Mouse (Mus musculus) heart, postnatal 36 days (tissue): ENCODE results near the gene Uck2. TPM values are rescaled to one million over a fixed set of nuclear protein-coding genes. Genes with fewer than 3 reads are reported as not detected.
A peak's percentile ranks its signal among the peaks of the same experiment; 100 is the strongest.

Experiments
- DNase-seq, 2 experiments: peaks; one replicate each; pipeline ENCODE4 v3.0.0; 2021 to 2022
- intact Hi-C: fragments of 180-260 bp; cut with DNase I; formaldehyde crosslinking; loops from one replicate; pipeline ENCODE4 v1.15.1; 2025
- total RNA-seq, 2 experiments: library from RNA; stranded (reverse); gene quantifications; 2 replicates each; pipeline ENCODE4 v1.2.3; 2021

Gene Uck2
- total RNA-seq, 2 experiments from 2014 or later = 52.8 to 54.2 TPM

DNA sequence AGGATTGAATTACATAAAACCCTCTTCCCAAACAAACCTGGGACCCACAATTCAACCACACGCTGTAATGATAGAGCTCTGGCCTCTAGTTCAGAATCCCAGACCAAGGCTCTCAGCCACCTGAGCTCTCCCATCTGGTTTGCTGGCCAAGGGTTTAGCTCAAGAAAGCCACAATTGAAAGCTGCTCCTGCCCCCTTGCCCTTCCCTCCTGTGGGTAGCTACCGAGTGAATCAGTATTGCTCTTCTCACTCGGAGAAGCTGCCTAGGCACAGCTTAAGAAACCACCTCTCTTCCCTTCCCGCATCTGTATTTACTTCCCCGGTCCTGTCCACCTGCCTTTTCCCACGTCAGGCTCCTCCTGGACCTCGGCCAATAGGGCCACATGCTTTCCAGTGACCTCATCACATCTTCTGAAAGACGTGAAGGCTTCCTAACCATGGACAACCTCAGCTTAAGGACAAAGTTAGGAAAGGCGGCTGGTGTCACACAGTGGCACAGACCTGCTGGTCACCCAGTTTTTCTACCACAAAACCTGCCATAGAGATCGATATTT is 22.6 kb downstream of the Uck2 start:
- no peak for DNase-seq

DNA sequence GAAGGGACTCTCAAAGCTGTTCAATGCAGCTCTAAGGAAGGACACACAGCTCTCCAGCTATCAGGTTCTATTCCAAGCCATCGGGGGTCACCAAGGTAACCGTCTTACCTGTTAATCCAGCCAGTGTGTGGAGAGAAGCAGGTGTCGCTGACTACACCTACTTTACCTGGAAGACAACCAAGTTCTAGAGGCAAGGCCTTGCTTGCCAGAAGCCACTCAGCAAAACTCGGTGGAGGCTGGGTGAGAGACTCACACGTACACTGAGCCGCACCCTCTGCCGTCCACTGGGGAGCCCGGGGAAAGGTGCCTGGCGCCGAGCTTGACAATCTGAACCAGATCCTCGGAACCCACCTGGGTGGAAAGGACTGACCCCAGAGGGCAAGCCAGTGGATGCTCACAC is 23.4 kb downstream of the Uck2 start:
- intact Hi-C loops = no loop called here
- DNase-seq = no peak

More for the DNA sequence above, 22.6 kb downstream of the Uck2 start:
- intact Hi-C loops = no loop called here

DNA sequence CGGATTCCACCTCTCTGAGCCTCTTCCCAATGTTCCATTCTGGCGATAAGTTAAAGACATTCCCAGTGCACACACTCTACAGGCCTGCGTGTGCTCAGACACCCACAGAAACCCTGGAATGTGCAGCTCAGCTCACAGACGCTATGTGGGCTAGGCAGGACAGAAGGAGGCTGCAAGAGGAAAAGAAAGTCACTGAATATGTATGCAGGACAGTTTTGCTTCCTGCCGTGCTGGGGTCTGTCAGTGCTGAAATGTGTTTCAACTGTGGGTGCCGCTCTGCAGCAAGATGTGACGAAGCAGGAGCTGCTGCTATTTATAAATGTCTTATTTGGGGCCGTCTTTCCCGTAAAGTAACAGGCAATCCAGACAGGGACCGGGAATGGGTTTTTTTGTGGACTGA is 25.4 kb downstream of the Uck2 start:
- intact Hi-C loops = no loop called here
- DNase-seq = no peak

DNA sequence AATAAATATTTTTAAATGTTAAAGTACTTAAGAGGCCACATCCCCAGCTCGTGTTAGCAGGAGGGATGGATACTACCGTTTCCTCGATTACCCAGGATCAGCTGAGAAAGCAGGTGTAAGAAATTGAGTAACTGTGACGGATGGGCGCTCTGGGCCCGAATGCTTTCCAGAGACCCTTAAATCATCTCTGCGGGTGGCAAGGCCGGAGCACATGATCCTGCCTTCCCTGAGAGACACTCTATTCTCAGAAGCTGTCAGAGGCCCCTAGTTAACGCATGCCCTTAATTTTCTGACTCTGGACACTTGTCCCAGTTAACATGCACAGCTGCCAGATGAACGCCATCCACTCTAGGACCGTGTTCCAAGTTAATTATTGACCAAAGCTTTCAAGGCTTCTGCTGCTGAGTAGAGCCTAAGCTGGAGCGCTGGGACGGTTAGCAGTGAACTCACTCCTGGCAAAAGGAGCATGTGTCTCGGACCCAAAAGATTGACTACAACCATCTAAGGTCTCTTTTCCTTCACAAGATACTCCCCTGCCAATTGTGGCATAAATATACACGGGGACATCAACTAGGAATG is 28.3 kb downstream of the Uck2 start:
- intact Hi-C loops = no loop called here

DNA sequence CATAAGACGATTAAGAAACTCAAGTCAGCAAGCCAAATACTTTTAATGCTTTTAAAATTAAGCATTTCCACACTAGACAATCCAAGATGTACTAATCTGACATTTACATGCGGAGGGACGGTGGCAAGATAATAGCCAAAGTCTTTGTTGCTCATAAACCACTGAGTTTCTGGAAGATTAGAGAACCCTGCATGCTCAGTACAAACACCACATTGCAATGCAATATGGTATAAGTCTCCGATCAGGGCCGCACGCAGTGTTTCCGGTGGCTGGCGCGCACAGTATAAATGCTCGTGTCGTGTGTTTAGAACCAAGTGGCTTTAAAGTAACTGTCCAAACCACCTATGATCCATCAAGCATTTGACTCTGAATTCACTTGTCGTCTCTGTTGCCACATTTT is 31.5 kb downstream of the Uck2 start:
- intact Hi-C loops = no loop called here
- no peak for DNase-seq

More for the DNA sequence above, 28.3 kb downstream of the Uck2 start:
- no peak for DNase-seq

DNA sequence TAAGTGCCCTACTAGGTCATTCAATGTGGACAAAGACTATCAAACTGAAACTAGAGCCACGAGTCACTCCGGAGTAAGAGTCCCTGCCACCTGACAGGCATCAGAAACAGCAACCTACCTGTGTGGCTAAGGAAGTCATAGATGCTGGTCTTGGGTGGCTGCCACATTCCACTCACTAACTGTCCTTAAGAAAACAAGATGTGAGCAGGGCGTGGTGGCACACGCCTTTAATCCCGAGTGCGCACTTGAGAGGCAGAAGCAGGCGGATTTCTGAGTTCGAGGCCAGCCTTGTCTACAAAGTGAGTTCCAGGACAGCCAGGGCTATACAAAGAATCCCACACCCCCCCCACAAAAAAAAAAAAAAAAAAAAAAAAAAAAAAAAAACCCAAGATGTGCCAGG is 35.2 kb downstream of the Uck2 start:
- intact Hi-C loops = no loop called here
- no peak for DNase-seq

DNA sequence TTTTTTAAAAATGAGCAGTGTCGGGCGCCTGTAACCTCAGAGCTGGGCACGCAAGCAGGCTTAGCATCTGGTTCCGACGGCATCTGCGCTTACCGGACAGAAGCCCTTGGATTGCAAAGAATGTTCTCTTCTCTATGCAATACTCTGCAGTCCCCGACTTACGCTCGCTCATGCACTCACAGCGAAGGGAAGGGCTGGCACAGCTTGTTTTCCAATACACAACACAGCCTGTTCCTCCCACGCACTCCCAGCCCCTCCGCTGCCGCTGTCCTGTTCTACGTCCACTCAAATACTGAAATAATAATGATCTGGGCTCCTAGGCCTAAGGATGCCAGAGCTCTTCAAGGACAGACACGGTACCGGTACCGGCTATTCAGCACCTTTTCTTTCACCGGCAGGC is 35.9 kb downstream of the Uck2 start:
- intact Hi-C loops = no loop called here
- no peak for DNase-seq

DNA sequence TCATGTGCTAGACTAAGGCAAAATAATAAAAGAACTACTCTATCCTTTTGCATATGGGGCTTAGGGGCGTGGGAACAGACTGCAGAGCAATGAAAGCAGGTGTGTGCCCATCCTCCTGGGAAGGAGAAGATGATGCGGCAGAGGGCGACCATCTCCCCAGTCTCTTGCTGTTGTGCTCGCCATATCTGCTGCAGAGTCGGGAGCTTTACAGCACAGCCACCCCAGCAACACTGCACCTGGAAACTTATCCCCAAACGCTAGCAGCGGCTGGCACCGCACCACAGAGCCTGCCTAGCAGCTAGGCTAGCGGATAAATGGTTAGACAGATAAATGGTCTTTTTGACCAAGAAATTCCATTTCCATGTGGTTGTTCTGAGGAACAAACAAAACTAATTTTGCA is 37.2 kb downstream of the Uck2 start:
- DNase-seq = no peak
- intact Hi-C loops = no loop called here

DNA sequence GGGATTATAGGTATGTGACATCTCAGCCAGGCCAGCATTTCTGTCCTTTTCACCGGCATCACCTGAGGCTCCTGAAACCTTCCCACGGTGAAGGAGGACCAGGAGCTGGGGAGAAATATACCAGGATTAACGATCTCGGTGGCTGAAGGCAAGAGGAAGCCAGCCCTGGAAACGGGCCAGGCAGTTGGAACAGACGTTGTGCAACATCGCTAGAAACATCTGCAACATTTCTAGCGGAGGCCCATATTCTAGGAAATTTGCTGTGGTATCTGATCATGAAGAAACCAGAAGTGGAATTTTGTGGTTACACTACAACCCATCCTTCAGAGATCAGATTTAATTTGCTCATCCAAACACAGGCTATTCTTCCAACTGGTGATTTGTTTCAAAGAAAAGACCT is 38.1 kb downstream of the Uck2 start:
- DNase-seq = peak; percentile 72 to 79
- intact Hi-C loops = no loop called here

DNA sequence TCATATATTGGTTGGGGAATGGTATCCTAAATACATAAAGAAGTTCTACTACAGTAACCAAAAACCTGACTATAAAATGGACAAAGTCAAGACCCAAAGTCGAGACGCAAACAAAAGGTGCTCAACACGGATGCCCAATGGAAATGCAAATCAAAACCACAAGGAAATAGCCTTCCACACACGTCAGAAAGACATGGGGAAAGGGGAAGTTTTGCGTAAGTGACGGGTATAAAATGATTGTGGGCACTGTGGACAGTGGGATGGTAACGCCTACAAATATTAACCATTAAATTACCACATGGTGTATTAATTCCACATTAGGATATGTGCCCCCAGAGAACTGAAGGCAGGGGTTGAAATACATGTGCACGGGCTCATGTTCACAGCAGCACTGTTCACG is 38.8 kb downstream of the Uck2 start:
- intact Hi-C loops = no loop called here
- DNase-seq = no peak

DNA sequence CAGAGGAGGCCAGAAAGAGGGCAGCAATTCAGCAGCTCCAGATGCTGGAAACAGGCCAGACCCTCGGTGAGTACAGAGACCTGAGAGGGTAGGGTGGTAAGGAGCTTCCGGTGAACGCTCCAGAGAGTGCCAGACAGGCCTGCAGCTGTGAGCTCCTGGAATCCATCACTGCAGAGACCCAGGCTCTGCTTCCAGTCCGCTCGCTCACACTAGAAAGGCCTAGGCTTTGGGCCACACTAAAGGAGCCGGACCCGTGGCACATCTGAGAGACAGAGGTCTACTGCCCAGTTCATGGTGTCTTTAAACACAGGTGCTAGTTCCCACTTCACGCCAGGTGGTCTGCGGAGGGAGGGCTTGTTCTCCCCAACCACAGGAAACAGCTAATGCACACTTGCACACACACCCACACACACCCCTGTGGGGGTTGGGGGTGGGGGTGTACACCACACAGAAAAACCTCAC is 39.9 kb downstream of the Uck2 start:
- DNase-seq = no peak
- intact Hi-C loops = no loop called here

DNA sequence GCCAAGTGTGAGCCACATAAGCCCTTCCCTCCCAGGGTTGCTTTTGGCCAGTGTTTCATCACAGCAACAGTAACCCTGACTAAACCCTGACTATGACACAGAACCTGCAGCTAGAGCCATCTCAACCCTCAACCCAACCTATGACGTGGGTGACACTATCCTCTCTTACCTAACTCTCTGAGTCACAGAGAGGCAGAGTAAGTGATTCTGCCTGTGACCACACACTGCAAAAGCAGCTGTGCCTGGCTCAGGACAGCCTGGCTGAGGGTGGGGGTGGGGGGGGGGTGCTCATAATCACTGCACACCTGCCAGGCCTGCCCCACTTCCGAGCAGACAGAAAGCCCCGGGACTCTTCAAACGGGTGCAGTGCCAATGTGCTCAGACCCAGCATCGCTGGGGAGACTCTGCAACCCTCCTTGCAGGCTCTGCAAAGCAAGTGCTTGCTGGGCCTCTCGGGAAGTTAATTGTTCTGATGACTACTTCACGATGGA is 42.9 kb downstream of the Uck2 start:
- intact Hi-C loops = no loop called here
- DNase-seq = no peak

DNA sequence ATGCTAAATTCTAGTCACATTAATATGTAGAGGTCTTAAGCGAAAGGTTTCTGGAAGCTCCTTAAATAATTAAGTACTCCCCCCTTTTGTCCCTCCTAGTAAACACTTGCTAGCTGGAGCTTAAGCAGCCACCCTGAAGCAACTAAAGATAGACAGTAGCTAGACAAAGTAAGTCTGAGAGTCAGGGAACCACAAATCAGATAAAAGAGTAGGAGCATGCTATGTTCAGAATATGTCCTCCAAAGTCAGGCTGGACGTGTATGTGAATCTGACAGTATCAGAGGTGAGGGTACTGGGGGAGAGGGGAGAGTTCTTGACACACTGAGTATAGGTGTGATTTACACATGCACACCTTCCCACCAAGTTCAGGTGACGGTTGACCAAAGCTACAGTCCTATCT is 43.6 kb downstream of the Uck2 start:
- intact Hi-C loops = no loop called here
- no peak for DNase-seq

DNA sequence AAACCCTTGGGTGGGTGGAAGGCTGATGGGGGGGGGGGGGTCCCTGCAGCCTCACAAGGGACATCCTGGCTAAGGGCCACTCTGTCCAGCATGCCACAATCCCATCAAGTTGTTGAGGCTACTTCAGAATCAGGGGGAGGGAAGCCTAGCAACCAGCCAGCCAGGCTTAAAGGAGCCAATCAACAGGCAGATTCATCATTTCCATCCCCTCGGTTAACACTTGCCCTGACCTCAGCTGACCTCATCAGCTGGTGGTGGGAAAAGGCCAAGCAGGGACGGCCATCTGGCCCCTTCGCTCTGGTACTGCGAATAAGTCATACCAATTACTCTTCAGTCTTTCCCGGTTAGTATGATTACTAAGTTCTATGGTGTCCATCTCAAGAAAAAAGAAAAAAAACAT is 44.8 kb downstream of the Uck2 start:
- no peak for DNase-seq
- intact Hi-C loops = no loop called here

DNA sequence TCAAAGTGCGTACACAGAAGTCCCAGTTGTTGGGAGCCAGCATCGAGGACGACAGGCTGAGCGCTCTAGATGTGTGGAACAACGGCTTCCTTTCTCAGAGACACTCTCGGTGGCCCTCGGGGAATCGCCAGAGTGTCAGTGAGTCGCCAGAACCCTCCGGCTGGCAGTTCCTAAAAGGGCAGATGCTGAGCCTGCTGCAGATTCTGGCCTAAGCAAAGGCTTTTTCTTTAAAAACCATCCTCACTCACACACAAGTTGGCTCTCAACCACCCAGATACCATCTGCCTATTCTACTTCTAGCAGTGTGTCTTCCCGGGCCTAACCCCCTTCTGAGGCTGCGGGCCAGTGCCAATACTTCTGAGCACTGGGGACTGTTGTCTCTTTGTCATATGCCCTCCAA is 45.2 kb downstream of the Uck2 start:
- DNase-seq = no peak
- intact Hi-C loops = no loop called here

DNA sequence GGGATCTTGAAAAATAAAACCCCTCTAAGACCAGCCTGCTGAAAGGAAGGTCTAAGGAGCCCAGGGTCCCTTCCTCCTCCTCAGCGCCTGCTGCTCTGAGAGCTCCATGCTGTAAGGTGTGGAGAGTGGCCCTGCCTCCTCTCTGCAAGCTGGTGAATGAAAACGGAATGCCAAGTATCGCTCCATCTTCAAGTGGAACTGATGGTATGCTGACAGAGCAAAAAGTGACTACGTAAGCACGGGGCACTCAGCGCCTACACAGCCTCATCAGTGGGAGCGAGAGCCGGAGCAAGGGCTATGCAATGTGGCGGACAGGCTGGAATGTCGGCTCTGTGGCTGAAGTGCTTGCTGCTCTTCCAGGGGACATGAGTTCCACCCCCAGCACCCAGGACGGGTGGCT is 47.3 kb downstream of the Uck2 start:
- intact Hi-C loops = no loop called here
- no peak for DNase-seq

DNA sequence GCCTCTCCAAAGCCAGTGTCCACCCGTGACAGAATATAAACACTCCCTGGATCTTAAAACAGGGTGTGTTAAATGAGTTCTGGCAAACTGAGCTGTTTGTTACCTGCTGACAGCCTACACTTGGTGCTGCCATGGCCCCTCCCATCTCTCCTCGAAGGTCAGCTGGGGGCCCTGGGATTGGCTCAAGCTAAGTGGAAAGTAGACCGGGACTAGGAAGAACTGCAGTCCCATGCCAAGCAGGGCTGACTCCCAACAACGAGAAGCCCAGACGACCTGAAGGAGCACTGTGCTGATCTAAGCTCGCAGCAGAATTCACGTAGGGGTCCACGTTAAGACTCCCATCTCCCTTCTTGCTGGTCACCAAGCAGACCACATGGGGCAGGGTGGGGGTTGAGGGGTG is 48.3 kb downstream of the Uck2 start:
- intact Hi-C loops = no loop called here
- DNase-seq = no peak

DNA sequence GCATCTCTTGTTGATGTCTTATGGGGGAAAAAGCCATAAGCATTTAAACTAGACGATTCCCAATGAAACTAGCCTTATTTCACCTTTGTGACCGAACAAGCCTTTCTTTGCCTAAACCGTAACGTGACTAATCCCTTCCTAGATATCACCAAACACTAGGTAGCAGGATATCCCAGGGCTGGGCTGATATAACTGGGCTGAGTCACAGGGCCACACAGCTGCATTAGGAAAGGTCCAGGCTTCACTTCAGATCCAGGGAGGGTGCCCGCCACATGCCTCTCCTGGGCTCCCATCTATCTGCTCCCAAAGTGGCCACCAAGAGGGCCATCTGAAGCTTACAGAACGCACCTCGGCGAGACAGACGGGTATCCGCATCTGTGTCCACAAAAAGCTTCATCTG is 50.8 kb downstream of the Uck2 start:
- intact Hi-C loops = no loop called here
- DNase-seq = no peak

DNA sequence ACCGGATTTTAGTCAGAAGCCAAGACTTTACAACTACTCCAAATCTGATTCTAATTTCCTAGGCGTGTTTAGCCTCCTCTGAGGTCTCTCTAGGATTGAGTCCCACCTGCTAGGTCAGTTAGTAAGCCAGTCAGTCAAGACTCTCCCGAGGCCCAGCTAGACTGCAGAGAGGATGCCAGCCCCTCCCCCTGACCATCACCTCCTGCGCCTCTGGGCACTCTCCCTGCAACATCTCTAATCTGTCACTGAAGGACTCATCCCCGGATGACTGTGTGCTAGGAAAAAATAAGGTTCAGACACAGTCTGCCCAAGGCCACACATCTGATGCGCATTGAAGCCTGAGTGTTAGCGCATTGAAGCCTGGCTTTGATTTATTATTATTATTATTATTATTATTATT is 52.2 kb downstream of the Uck2 start:
- no peak for DNase-seq
- intact Hi-C loops = loop anchor here (1.0 kb wide), 1 partner anchor 52 kb away; the partner anchor contains the start of gene Uck2

DNA sequence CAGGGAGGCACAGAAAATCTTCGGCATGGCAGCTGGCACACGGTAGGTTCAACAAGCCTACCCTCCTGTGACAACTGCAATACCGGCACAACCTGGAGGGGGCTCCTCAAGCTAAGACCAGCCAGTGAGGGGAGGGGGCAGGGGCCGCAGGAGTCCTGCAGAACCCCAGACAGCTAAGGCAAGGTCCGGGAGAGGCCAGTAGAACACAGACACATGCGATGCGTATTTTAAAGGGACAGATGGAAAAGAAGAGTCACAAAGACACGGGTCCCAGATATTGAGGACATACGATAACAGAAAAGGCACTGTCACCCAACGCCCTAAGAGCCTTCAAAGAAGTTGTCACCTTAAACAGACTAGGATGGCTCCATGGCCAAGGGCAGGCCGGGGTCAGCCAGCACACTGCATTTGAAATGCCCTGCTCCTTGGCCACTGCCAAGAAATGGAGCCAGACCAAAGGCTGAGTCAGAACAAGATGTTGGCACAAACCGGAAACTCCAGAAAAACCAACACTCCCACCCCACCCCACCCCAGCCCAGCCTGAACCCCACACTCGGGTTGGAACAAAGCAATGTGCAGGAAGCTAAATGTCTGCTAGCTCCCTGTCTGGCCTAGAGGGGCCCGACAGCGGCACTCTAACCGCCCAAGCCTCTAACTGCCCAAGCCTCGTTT is 53.4 kb downstream of the Uck2 start:
- DNase-seq = peak in 1 of 2 experiments; percentile 26
- intact Hi-C loops = loop anchor here (1.0 kb wide), 1 partner anchor 54 kb away; the partner anchor contains the start of gene Uck2

DNA sequence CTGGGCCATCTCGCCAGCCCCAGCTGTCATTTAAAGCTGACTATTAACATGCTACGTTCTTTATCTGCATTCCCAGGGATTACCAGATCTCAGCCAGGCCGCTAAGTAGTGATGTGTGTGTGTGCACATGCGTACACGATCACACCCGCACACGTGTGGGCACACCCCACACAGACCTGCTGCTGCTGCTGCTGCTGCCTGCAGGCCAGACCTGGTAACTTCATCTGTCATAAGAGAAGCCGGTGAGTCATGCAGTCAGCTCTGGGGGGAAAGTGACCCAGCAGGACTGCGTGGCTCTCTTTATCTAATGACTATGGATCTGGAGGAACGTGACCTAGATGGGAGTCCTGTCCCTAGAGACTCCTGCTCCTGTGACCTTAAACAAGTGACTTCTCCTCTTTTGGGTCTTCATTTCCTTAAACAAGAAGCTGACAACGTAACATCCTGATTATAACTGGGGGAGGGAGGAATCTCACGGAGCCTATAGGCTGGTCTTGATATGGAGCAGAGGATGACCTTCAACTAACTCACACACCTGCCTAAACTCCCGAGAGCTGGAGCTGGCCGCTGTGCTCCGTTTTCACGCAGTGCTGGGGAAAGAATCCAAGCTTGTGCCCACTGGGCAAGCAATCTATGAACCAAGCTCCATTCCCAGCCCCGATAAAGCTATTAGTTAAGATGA is 54.0 kb downstream of the Uck2 start:
- no peak for DNase-seq
- intact Hi-C loops = no loop called here
